Mouse (Mus musculus): ENCODE measurements around the gene Wbp1l. TPM values are rescaled to one million over a fixed set of nuclear protein-coding genes. Genes with fewer than 3 reads are reported as not detected.

Gene Wbp1l
- polyA plus RNA-seq, 1 experiment from 2014 or later: 37.0 TPM

DNA sequence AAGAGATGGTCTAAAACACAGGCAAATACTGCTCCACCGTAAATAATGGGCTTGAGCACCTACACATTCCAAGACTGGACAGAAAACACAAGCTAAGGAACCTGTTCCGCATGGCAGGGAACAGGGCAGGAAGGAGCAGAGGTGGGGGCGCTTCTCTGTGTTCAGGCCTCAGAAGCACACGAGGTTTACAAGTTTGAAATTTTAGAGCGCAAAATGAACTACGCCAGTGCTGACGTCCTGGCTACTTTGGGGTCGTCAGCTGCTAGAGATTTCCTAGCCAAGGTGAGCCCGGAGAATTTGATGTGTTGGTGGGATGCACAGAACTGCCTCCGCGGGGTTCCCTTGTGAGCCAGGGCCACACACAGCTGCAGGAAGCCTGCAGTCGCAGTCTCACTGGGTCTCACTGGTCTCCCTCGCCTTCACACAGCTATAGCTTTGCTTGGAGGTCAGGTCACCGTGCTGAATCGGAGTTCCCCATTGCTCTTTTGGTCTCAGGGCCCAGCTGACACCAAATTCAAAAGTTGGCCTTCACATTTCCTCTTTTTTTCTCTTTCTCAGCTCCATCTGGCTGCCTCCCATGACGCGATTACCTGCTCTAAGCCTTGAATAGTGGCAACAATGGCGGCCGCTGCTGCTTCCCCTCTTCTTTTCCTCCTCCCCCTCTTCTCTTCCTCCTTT, 99.1 kb downstream of the Wbp1l start:
- Histone ChIP-seq H3K27ac (ENCODE audit: low read length) (no peak overlapping the region), H3K4me2 (replicated peaks; ENCODE audit: low read depth, low read length) (no peak overlapping the region), H3K27me3 (ENCODE audit: control insufficient read depth, insufficient read depth, low read length) (no peaks in the 10 kb centered on the region), H3K4me3 (ENCODE audit: low read depth, low read length) (no peak overlapping the region), H3K36me3 (ENCODE audit: control insufficient read depth, insufficient read depth, low read length) (peaks cover 5% of the 10 kb centered on the region; the same call in 1 of the 2 replicates), H3K9ac (replicated peaks; ENCODE audit: low read depth, low read length) (no peak overlapping the region), H3K9me3 (ENCODE audit: control insufficient read depth, low read depth, low read length) (no peaks in the 10 kb centered on the region), H3K4me1 (ENCODE audit: control insufficient read depth, insufficient read depth, low read length) (no peaks in the 10 kb centered on the region)
- 54% methylated on average over 19 of the region's 19 CpGs for WGBS
- no peak for ATAC-seq (ENCODE audit: insufficient number of reproducible peaks, insufficient read depth, low FRiP score, low read depth)

DNA sequence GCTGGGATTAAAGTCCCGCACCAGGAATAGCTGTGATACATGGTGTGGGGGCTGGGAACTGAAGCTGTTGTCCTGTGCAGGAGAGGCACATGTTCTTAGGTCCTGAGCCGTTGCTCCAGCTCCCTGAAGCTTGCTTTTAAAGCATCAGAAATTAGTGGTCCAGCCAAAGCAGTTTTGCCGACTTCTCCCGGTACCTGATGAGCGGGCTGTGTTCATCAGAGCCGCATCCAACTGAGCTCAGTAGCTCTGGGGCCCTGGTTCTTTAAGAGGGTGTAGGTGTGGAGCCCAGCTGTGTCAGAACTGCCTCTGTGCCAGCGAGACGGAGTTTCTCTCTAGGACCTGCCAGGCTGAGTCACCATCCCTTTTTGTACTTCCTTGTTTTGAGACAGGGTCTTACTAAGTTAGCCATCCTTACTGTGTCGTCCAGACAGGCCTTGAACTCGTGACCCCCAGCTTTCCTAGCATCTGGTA, 100.2 kb downstream of the Wbp1l start:
- Histone ChIP-seq H3K9me3 (ENCODE audit: control insufficient read depth, low read depth, low read length) (no peaks in the 10 kb centered on the region), H3K4me1 (ENCODE audit: control insufficient read depth, insufficient read depth, low read length) (no peaks in the 10 kb centered on the region), H3K36me3 (ENCODE audit: control insufficient read depth, insufficient read depth, low read length) (peaks cover 5% of the 10 kb centered on the region; the same call in 1 of the 2 replicates), H3K27me3 (ENCODE audit: control insufficient read depth, insufficient read depth, low read length) (no peaks in the 10 kb centered on the region), H3K9ac (replicated peaks; ENCODE audit: low read depth, low read length) (no peak overlapping the region), H3K4me2 (replicated peaks; ENCODE audit: low read depth, low read length) (no peak overlapping the region), H3K27ac (ENCODE audit: low read length) (no peak overlapping the region), H3K4me3 (ENCODE audit: low read depth, low read length) (no peak overlapping the region)
- WGBS: 69% methylated on average over 10 of the region's 10 CpGs
- no peak for ATAC-seq (ENCODE audit: insufficient number of reproducible peaks, insufficient read depth, low FRiP score, low read depth)

DNA sequence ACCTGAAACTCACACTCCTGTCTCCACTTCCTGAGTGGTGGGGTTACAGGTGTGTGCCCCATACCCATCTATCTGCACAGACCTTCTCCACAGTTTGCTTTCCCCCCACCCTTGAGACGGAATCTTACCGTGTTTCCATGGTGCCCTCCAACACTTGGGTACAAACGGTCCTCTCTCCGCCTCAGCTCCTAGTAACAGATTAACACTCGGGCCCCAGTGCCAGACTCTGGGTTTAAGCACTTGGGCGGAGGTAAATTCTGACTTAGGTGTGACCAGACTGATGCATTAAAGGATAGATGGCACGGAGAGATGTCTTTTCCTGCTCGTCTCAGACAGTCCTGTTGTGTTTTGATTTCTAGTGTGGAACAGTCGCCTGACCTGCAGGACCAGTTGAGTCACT, 102.3 kb downstream of the Wbp1l start:
- Histone ChIP-seq H3K9me3 (ENCODE audit: control insufficient read depth, low read depth, low read length) (no peaks in the 10 kb centered on the region), H3K27ac (ENCODE audit: low read length) (no peak overlapping the region), H3K4me1 (ENCODE audit: control insufficient read depth, insufficient read depth, low read length) (no peaks in the 10 kb centered on the region), H3K4me2 (replicated peaks; ENCODE audit: low read depth, low read length) (no peak overlapping the region), H3K4me3 (ENCODE audit: low read depth, low read length) (no peak overlapping the region), H3K27me3 (ENCODE audit: control insufficient read depth, insufficient read depth, low read length) (no peaks in the 10 kb centered on the region), H3K36me3 (ENCODE audit: control insufficient read depth, insufficient read depth, low read length) (peaks cover 5% of the 10 kb centered on the region; the same call in 1 of the 2 replicates), H3K9ac (replicated peaks; ENCODE audit: low read depth, low read length) (no peak overlapping the region)
- WGBS: 78% methylated on average over 9 of the region's 9 CpGs
- no peak for ATAC-seq (ENCODE audit: insufficient number of reproducible peaks, insufficient read depth, low FRiP score, low read depth)

DNA sequence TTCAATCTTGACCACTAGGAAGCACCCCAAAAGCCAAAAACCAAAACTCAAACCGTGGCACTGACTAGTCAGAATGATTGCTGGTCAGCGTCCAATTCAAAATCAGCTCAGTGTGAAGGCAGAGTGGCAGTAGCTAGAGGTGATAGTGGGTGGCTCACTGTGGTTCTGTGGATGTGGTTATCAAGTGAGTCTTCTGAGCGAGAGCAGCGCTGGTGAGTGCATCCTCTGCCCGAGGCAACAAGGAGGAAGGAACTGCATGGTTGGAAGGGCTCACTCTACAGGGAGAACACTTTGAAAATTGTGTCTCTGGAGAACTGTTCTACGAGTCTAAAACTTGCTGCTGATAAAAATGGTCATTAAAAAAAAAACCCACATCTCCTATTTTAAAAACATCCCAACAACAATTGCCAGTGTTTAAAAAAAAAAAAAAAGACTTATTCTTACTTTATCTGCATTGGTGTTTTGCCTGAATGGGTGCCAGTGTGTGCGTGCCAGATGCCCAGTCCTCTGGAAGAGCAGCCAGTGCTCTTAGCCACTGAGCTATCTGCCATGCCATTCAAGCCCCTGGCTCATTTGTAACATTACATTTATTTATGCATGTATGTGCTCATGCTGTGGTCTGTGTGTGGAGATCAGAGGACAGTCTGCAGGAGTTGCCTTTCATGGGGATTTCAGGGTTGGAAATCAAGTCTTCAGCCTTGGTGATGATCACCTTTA, 107.1 kb downstream of the Wbp1l start:
- 67% methylated on average over 7 of the region's 7 CpGs for WGBS
- Histone ChIP-seq H3K36me3 (ENCODE audit: control insufficient read depth, insufficient read depth, low read length) (peaks cover 3% of the 10 kb centered on the region; the same call in 1 of the 2 replicates), H3K27ac (ENCODE audit: low read length) (no peak overlapping the region), H3K4me3 (ENCODE audit: low read depth, low read length) (no peak overlapping the region), H3K4me1 (ENCODE audit: control insufficient read depth, insufficient read depth, low read length) (peaks cover 9% of the 10 kb centered on the region; the same call in 1 of the 2 replicates), H3K27me3 (ENCODE audit: control insufficient read depth, insufficient read depth, low read length) (no peaks in the 10 kb centered on the region), H3K9me3 (ENCODE audit: control insufficient read depth, low read depth, low read length) (no peaks in the 10 kb centered on the region), H3K9ac (replicated peaks; ENCODE audit: low read depth, low read length) (no peak overlapping the region), H3K4me2 (replicated peaks; ENCODE audit: low read depth, low read length) (no peak overlapping the region)
- ATAC-seq (ENCODE audit: insufficient number of reproducible peaks, insufficient read depth, low FRiP score, low read depth): no peak

DNA sequence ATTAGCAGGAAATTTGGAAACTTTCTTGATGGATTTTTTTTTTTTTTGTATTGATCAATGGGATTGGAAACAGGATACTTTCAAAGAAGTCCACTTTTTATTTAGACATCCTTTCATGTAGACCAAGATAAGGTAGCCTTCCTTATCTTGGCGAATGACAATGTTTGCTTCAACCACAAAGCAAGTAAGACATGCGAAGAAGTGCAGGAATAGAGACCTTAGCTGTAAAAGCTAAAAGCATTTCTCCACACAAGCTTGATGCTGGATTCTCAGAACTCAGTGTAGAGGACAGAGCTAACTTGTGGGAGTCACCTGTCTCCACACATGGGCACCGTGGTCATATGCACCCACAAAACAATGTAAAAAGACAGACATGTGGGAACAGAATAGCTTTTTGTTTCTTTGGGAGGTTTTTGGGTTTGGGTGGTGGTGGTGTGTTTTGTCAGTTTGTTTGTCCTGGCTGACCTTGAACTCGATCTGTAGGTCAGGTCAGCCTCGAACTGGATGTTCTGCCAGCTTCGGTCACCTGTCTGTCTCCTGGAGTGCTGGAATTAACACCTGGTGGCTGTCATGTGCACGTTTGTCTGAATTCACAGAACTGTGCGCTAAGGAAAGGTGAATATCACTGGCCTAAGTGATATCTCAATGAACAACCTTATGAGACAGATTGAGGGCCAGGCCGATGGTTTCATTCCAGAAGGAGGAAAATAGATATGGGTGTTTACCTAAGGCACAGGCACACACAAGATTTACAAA, 107.8 kb downstream of the Wbp1l start:
- peak overlapping the region; percentile 31 for H3K4me3 ChIP-seq (ENCODE audit: low read depth, low read length)
- H3K4me1 ChIP-seq (ENCODE audit: control insufficient read depth, insufficient read depth, low read length): peaks cover 9% of the 10 kb centered on the region; the same call in 1 of the 2 replicates
- WGBS: 59% methylated on average over 9 of the region's 9 CpGs
- no peaks in the 10 kb centered on the region for H3K27me3 ChIP-seq (ENCODE audit: control insufficient read depth, insufficient read depth, low read length)
- no peak for ATAC-seq (ENCODE audit: insufficient number of reproducible peaks, insufficient read depth, low FRiP score, low read depth)
- H3K4me2 ChIP-seq (replicated peaks; ENCODE audit: low read depth, low read length): peak overlapping the region; percentile 71
- no peaks in the 10 kb centered on the region for H3K36me3 ChIP-seq (ENCODE audit: control insufficient read depth, insufficient read depth, low read length)
- no peak overlapping the region for H3K27ac ChIP-seq (ENCODE audit: low read length)
- H3K9ac ChIP-seq (replicated peaks; ENCODE audit: low read depth, low read length): no peak overlapping the region
- no peaks in the 10 kb centered on the region for H3K9me3 ChIP-seq (ENCODE audit: control insufficient read depth, low read depth, low read length)

Other genes with a start within 250 kb of the Wbp1l start
- 1.6 and 2.1 TPM in 2 replicates for gene 2310034G01Rik, start 248.8 kb upstream of the Wbp1l start, polyA plus RNA-seq (2014; fragmentation: Nextera tagmentation; extraction: Ambion mirVana)
- gene Actr1a, start 203.3 kb upstream of the Wbp1l start, polyA plus RNA-seq (2014; fragmentation: Nextera tagmentation; extraction: Ambion mirVana): 141 and 142 TPM in 2 replicates
- gene Sufu, start 202.2 kb upstream of the Wbp1l start, polyA plus RNA-seq (2014; fragmentation: Nextera tagmentation; extraction: Ambion mirVana): 31.5 and 35.4 TPM in 2 replicates
- gene Trim8, start 97.4 kb upstream of the Wbp1l start, polyA plus RNA-seq (2014; fragmentation: Nextera tagmentation; extraction: Ambion mirVana): 22.3 and 23.5 TPM in 2 replicates
- 89.4 and 98.7 TPM in 2 replicates for gene Arl3, start 25.9 kb upstream of the Wbp1l start, polyA plus RNA-seq (2014; fragmentation: Nextera tagmentation; extraction: Ambion mirVana)
- gene Sfxn2, start 25.7 kb upstream of the Wbp1l start, polyA plus RNA-seq (2014; fragmentation: Nextera tagmentation; extraction: Ambion mirVana): 19.3 and 20.8 TPM in 2 replicates
- gene Cyp17a1, start 74.1 kb downstream of the Wbp1l start, polyA plus RNA-seq (2014; fragmentation: Nextera tagmentation; extraction: Ambion mirVana): not detected in 2 replicates
- gene Borcs7, start 90.8 kb downstream of the Wbp1l start, polyA plus RNA-seq (2014; fragmentation: Nextera tagmentation; extraction: Ambion mirVana): 18.1 and 19.7 TPM in 2 replicates
- 23.2 and 26.9 TPM in 2 replicates for gene As3mt, start 108.4 kb downstream of the Wbp1l start, polyA plus RNA-seq (2014; fragmentation: Nextera tagmentation; extraction: Ambion mirVana)
- gene Cnnm2, start 162.5 kb downstream of the Wbp1l start, polyA plus RNA-seq (2014; fragmentation: Nextera tagmentation; extraction: Ambion mirVana): 2.5 and 4.1 TPM in 2 replicates

Data from stomach, embryonic 14.5 days (tissue).